Mouse (Mus musculus) small intestine, adult 2 months (tissue): ENCODE measurements around the gene Sash3.

Experiments used
- CTCF ChIP-seq: fragments of 200-500 bp; IDR thresholded peaks from 2 replicates; pipeline ENCODE4 v1.5.1; 2012; ENCODE audit warnings: low read depth, mild to moderate bottlenecking, control low read depth, inconsistent platforms, low read length, moderate library complexity, mixed read lengths; ENCODE audit not compliant: insufficient replicate concordance, insufficient read length; ENCODE audit errors: extremely low read depth
- POLR2A ChIP-seq: fragments of 200-500 bp; IDR thresholded peaks from 2 replicates; pipeline ENCODE4 v1.6.1; 2012; ENCODE audit warnings: low read depth, mild to moderate bottlenecking, control low read depth, inconsistent platforms, low read length, moderate library complexity

GRCm38 (mm10) chrX:48153414-48153813 is 7.2 kb downstream of the Sash3 start:
- TF ChIP-seq CTCF: no peak
- no peak for TF ChIP-seq POLR2A
